Mouse (Mus musculus): ENCODE results near the gene Klc2.

DNA sequence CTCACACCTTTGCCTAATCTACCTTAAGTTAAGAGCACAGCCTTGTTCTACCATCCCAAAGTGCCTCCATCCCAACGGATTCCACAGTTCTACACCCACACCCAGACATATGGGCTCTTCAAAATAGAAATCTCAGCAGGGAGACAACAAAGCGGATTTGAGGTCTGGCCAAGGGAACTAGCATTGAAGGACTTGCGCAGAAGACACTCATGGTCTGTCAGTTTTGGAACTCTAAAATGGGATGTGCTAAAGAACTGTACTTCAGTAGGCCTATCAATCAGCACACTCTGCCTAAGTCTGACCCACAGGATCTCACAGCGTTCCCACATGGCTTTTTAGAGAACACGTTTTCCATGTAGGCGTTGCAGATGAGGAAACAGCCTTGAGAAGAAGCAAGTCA lies 32.0 kb upstream of the Klc2 start:
- TF ChIP-seq GATA1 (IDR thresholded peaks at IDR 0.05; ENCODE audit: borderline replicate concordance, low read length) (no peak), FLI1 (IDR thresholded peaks at IDR 0.05; ENCODE audit: low read length) (no peak)

Data from megakaryocyte, embryonic 14.5 days (primary cell).